In the genomic region with DNA sequence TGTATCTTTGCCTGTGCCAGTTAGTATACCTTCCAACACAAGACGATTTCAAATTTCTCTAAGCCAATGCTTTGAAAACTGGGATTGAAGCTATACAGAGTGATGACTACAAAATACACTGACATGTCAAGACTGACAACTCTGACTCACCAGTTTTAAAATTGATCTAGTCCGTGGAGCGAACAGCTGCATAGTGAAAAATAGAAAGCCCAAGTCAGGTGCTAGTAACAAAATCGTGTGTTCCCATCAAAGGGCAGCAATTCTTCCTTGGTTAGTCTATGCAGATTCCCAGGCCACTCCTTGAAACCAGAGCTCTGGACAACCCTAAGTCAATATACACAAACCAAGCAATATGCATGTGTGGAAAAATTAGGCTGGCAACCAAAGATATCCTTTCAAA, we compare ENCODE assay signal across 35 mouse cellular contexts.
"Had no signal": no experiment of that assay in that cellular context is flagged by ENCODE, and none has a peak within 500 bp of the region (broad histone marks: within the 10 kb centered on the region; RNA-seq: fewer than 3 reads in every experiment).

No protein-coding gene starts in this region.

- H3K9ac ChIP-seq: heart, embryonic 12.5 days; heart, embryonic 13.5 days; heart, embryonic 15.5 days; hindbrain, embryonic 12.5 days; hindbrain, embryonic 13.5 days; hindbrain, embryonic 14.5 days; hindbrain, embryonic 15.5 days; intestine, embryonic 15.5 days; kidney, embryonic 15.5 days had no signal

- H3K36me3 ChIP-seq: heart, embryonic 10.5 days; heart, embryonic 12.5 days; heart, embryonic 13.5 days; heart, embryonic 15.5 days; hindbrain, embryonic 10.5 days; hindbrain, embryonic 12.5 days; hindbrain, embryonic 13.5 days; hindbrain, embryonic 15.5 days; intestine, embryonic 15.5 days; kidney, embryonic 15.5 days had no signal

- H3K27me3 ChIP-seq: heart, embryonic 12.5 days; heart, embryonic 13.5 days; heart, embryonic 15.5 days; hindbrain, embryonic 12.5 days; hindbrain, embryonic 13.5 days; hindbrain, embryonic 15.5 days; intestine, embryonic 15.5 days; kidney, embryonic 15.5 days had no signal

- H3K9me3 ChIP-seq: heart, embryonic 10.5 days; heart, embryonic 12.5 days; heart, embryonic 13.5 days; heart, embryonic 15.5 days; hindbrain, embryonic 10.5 days; hindbrain, embryonic 12.5 days; hindbrain, embryonic 13.5 days; hindbrain, embryonic 15.5 days; intestine, embryonic 15.5 days; kidney, embryonic 15.5 days had no signal

- H3K4me3 ChIP-seq: heart, embryonic 10.5 days; heart, embryonic 12.5 days; heart, embryonic 13.5 days; heart, embryonic 15.5 days; hindbrain, embryonic 10.5 days; hindbrain, embryonic 12.5 days; hindbrain, embryonic 13.5 days; hindbrain, embryonic 15.5 days; intestine, embryonic 15.5 days; kidney, embryonic 15.5 days; layer of hippocampus, adult 2 months had no signal

- ATAC-seq: hindbrain, embryonic 16.5 days; hindbrain, postnatal 0 days; inflammation-experienced regulatory T-cells, adult 6 months; intestine, embryonic 15.5 days; intestine, embryonic 16.5 days; intestine, postnatal 0 days had no signal

- H3K27ac ChIP-seq: heart, embryonic 10.5 days; heart, embryonic 13.5 days; heart, embryonic 15.5 days; hindbrain, embryonic 10.5 days; hindbrain, embryonic 12.5 days; hindbrain, embryonic 13.5 days; hindbrain, embryonic 14.5 days; hindbrain, embryonic 15.5 days; hindbrain, postnatal 0 days; intestine, embryonic 15.5 days; kidney, embryonic 15.5 days; kidney, postnatal 0 days; layer of hippocampus, adult 2 months had no signal

- H3K4me1 ChIP-seq: heart, embryonic 10.5 days; heart, embryonic 12.5 days; heart, embryonic 13.5 days; heart, embryonic 15.5 days; hindbrain, embryonic 10.5 days; hindbrain, embryonic 12.5 days; hindbrain, embryonic 13.5 days; hindbrain, embryonic 15.5 days; intestine, embryonic 15.5 days; kidney, embryonic 15.5 days had no signal

- H3K4me2 ChIP-seq: heart, embryonic 11.5 days; heart, embryonic 12.5 days; heart, embryonic 13.5 days; heart, embryonic 15.5 days; hindbrain, embryonic 12.5 days; hindbrain, embryonic 13.5 days; hindbrain, embryonic 14.5 days; hindbrain, embryonic 15.5 days; intestine, embryonic 15.5 days; kidney, embryonic 15.5 days had no signal

- DNase-seq: heart, postnatal 10 days; heart, postnatal 14 days; heart, postnatal 36 days; heart, postnatal 4 days; kidney, adult 11 months; kidney, adult 18-20 months; kidney, adult 2 months; kidney, adult 8-10 months; kidney, adult 9 months; kidney, postnatal 10 days; kidney, postnatal 14 days; kidney, postnatal 25 days; kidney, postnatal 36 days; kidney, postnatal 4 days; layer of hippocampus, adult 9-11 months; layer of hippocampus, postnatal 36 days had no signal
